Mouse (Mus musculus) cortical plate, adult 2 months (tissue): Measurements from ENCODE around the gene Myh9. TPM values are rescaled to one million over a fixed set of nuclear protein-coding genes. Genes with fewer than 3 reads are reported as not detected.

ENCODE experiments used
- H3K27ac ChIP-seq: fragments of 200-500 bp; 2 replicates; pipeline ENCODE4 v1.5.1; 2012; ENCODE audit warnings: low read length, control low read depth, inconsistent platforms; ENCODE audit not compliant: insufficient read depth
- H3K4me1 ChIP-seq: fragments of 200-500 bp; 2 replicates; pipeline ENCODE4 v1.6.1; 2011; ENCODE audit warnings: low read length; ENCODE audit not compliant: control insufficient read depth, insufficient read depth
- H3K4me3 ChIP-seq: fragments of 200-500 bp; 2 replicates; pipeline ENCODE4 v1.5.1; 2011; ENCODE audit warnings: mild to moderate bottlenecking, low read length, control low read depth; ENCODE audit not compliant: insufficient read depth
- CTCF ChIP-seq: fragments of 200-500 bp; IDR thresholded peaks from 2 replicates; pipeline ENCODE4 v1.5.1; 2011; ENCODE audit warnings: mild to moderate bottlenecking, control low read depth, low read length; ENCODE audit not compliant: insufficient read depth; ENCODE audit errors: extremely low read depth
- POLR2A ChIP-seq: fragments of 200-500 bp; IDR thresholded peaks from 2 replicates; pipeline ENCODE4 v1.6.1; 2011; ENCODE audit warnings: mild to moderate bottlenecking, low read length, control low read depth; ENCODE audit not compliant: insufficient read depth; ENCODE audit errors: extremely low read depth
- polyA plus RNA-seq: library from polyadenylated mRNA; depleted of rRNA; stranded (reverse); fragments of >200 nt; gene quantifications from 2 replicates; pipeline ENCODE4 v1.2.3, GENCODE M21; 2012; rRNA removed

The Myh9 gene
- polyA plus RNA-seq = 32.6 and 34.2 TPM in 2 replicates

DNA sequence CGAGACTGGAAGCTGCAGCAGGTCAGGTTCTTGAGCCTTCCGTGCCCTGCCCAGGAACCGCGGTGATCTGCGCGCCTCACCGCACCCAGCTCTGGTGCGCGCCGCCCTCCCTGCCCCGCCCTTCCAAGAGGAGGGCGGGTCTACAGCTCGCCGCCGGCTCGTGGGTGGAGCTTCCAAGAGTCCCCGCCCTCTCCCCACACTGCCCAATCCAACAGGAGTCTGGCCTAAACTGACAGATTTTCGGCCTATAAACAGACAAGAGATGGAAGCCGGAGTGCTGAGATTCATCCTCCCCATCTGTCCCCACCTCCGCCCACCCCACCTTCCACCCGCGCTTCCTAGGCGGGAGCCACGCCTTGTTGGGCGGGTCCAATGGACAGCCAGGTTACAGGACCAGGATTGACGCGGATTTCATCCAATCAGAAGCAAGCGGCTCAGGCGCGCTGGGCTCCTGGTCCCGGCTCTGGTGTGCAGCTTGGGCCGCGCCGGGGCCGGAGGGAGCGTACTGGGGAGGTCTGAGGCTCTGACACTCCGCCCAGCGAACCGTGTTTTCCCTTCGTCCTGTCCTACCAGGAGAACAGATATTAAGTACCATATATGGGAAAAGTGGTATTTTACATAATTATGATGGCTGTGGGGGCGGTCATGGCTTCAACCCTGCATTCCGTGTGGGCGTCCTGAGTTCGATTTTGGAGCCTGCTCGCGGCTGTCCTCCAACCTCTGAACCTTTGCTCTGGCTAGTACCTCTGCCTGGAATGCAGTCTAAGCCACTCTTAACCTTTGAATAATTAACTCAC, at the start of gene Myh9:
Myh9 (minus strand) TSS at position 129 of the 797 bp plus-strand sequence.
- TF ChIP-seq POLR2A (peak; percentile 86), CTCF (no peak)
- Histone ChIP-seq H3K4me3 (peak within 1 kb of the TSS; percentile 98), H3K4me1 (peaks cover 9% of the 10 kb centered on the region; the same call in 1 of the 2 replicates), H3K27ac (peak within 1 kb of the TSS; percentile 66)

DNA sequence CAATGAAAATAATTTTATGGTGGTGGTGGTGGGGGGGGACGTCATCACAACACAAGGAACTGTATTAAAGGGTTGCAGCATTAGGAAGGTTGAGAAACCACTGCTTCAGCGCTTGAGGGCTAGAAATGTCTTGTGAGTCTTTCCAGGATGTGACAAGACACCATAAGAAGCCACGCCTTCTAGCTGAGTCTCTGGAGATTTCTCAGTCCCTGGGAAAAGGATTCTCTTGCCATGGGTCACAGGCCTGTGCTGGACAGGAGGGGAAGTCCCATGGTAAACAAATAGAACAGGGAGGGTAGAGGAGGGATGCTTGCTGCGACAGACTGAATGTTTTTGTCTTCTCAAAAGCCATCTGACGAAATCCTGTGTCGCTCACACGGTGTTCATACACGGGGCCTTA, 49.8 kb upstream of the Myh9 start:
- H3K27ac ChIP-seq = no peak overlapping the region
- H3K4me3 ChIP-seq = no peak overlapping the region
- TF ChIP-seq CTCF (no peak), POLR2A (no peak)
- peaks cover 4% of the 10 kb centered on the region for H3K4me1 ChIP-seq

DNA sequence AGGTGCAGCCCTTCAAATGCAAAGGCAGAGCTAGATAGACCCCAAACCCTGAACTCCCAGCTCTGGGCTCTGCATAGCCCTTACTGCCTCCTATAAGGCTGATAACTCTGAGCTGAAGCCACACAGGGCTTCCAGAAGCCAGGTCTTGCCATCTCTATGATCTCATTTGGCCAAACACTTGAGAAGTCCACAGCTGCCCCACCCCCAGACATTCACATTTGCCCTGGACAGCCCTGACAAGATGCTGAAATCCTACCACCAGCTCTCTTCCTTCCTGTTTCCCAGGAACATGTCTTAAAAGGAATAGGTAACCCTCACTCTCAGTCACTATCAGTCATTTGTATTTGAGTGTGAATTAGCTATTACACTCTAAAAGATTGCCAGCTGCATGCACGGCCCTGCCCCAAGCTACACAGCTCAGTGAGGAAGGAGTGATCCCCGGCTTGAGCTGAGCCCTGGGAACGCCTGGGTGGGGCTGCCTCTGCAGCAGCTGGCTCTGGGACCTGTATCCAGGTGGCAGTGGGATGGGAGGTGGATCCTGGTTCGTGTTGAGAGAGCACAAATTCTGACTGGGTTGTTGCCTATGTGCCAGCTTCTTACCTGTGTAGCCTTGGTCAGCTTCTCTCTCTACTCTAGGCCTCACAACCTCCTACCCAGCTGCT, 47.9 kb upstream of the Myh9 start:
- peaks cover 4% of the 10 kb centered on the region for H3K4me1 ChIP-seq
- no peak overlapping the region for H3K27ac ChIP-seq
- no peak overlapping the region for H3K4me3 ChIP-seq
- TF ChIP-seq POLR2A = no peak
- no peak for TF ChIP-seq CTCF

DNA sequence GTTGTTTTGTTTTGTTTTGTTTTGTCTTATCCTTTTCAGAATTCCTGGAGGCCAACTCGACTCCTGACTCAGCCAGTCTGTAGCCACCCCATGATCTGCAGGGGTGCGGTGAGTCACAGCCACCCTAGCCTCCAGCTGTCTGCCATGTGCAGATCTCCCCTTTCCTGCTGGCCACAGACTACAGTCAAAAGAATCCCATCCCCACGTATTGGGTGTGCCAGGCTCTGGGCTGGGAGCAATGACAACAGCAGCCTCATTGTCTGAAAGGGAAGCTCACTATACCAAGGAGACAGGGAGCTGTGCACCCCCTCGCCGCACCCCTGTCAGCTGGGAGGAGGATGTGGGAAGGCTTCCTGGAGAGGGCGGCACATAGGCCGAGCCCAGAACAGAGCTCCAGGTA, 46.3 kb upstream of the Myh9 start:
- TF ChIP-seq CTCF (no peak), POLR2A (no peak)
- Histone ChIP-seq H3K4me3 (no peak overlapping the region), H3K27ac (no peak overlapping the region), H3K4me1 (peaks cover 4% of the 10 kb centered on the region)

DNA sequence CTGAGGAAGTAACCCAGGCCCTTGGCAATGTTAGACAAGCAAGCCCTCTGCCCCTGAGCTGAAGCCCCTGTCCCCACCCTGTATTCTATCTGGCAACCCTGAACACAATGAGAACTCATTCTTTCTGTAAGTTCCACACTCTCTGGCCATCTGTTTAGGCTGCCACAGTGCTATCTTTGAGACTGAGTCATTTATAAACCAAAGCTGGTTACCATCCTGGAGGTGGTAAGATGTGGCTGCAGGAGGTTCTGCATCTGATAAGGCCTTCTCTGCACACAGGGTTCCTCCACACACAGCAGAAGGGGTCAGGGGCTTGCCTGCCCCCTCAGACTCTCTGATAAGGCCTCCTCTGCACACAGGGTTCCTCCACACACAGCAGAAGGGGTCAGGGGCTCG, 45.1 kb upstream of the Myh9 start:
- no peak overlapping the region for H3K27ac ChIP-seq

DNA sequence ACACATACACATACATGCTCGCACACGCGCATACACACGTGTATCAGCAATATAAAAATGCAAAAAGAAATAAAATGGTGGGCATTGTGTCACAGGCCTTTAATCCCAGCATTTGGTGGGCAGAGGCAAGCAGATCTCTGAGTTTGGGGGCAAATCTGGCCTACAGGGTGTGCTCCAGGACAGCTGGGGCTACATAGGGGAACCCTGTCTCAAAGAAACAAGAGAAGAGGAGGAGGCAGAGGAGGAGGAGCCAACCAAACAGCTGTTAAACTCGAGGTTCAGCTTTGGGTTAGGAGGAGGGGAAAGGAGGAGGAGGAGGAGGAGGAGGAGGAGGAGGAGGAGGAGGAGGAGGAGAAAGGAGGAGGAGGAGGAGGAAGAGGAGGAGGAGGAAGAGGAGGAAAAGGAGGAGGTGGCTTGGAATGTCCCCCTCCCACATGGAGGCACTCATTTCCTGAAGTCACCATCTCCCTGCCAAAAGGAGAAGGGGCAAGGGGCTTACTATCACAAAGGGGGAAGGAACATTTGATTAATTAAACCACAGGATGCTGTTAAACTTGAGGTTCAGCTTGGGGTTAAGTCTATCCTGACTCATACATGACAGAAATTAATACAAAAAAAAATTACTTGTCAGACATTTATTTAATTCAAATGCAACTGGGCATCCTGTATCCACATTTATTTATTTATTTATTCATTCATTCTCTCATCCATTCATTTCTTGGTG, 44.6 kb upstream of the Myh9 start:
- Histone ChIP-seq H3K27ac (no peak overlapping the region), H3K4me3 (no peak overlapping the region), H3K4me1 (peaks cover 4% of the 10 kb centered on the region)
- TF ChIP-seq POLR2A (no peak), CTCF (no peak)

More for the DNA sequence above, 45.1 kb upstream of the Myh9 start:
- Histone ChIP-seq H3K4me3 (no peak overlapping the region), H3K4me1 (peaks cover 4% of the 10 kb centered on the region)
- TF ChIP-seq CTCF = no peak
- no peak for TF ChIP-seq POLR2A

DNA sequence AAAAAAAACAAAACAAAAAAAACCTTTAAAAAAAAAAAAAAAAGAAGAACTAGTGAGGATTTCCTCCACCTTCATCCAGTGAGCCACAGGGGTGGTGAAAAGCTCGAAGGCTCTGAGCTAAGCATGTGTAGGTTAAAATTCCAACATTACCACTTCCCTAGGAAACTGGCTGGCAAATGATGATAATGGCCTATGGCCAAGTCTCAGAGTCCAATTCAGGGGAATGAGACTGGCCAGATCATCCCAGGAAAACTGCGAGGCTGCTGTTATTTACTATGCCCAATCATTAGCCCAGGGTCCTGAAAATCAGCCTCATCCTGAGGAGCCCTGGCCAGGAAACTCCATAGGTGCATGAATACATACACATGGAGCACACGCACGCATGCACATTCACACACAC, 44.0 kb upstream of the Myh9 start:
- no peak overlapping the region for H3K4me3 ChIP-seq
- H3K4me1 ChIP-seq = peaks cover 4% of the 10 kb centered on the region
- TF ChIP-seq POLR2A (no peak), CTCF (no peak)
- no peak overlapping the region for H3K27ac ChIP-seq

DNA sequence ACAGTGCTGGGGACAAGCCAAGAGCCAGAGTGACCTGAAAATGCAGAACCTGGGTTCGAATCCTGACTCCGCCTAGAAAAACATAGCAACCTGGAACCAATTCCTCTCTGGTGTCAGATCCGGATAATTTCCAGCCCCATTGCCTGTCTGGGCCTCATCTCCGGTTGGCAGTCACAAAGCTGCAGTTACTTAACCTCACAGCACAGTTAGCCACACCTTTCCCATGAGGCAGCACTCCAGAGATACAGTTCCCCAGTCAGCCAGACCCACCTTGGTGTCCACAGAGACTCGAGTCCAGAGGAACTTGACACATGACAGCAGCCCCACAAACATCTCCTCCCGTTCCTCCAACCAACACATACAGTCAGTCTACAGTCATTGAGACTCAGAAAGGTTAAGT, 43.2 kb upstream of the Myh9 start:
- H3K27ac ChIP-seq = no peak overlapping the region
- peaks cover 4% of the 10 kb centered on the region for H3K4me1 ChIP-seq
- H3K4me3 ChIP-seq = no peak overlapping the region
- TF ChIP-seq POLR2A (no peak), CTCF (no peak)

DNA sequence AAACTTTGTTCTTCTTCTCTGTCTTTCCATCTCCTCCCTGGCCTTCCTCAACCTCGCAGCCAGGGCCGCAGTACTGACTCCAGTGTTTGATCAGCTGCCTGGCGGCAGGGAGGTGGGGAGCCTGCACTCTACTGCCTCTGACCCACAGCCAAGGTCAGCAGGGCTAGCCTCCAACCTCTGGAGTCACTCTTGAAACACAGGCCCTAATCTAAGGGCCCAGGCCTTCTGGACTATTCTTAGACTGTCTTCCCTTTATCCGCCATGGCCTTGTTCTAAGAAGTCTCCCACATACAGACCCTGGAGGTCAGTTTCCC, 41.7 kb upstream of the Myh9 start:
- H3K27ac ChIP-seq = no peak overlapping the region
- peaks cover 4% of the 10 kb centered on the region for H3K4me1 ChIP-seq
- no peak for TF ChIP-seq POLR2A
- no peak for TF ChIP-seq CTCF
- no peak overlapping the region for H3K4me3 ChIP-seq
